Mouse (Mus musculus) hindbrain, embryonic 14.5 days (tissue): ENCODE results near the gene Prkag2. TPM values are rescaled to one million over a fixed set of nuclear protein-coding genes. Genes with fewer than 3 reads are reported as not detected.

Source experiments
- ATAC-seq: fragments of 200-750 bp; cut with Nextera tagmentation; 2 replicates; pipeline ENCODE4 v1.8.0; 2017; ENCODE audit warnings: moderate number of reproducible peaks, mild to moderate bottlenecking, moderate TSS enrichment, moderate library complexity; ENCODE audit not compliant: low FRiP score
- DNase-seq: peaks from one replicate; pipeline ENCODE4 v3.0.0-alpha.2; 2015; ENCODE audit warnings: low spot score
- H3K27ac ChIP-seq: fragments of 300-500 bp; sonication (generic); 2 replicates; pipeline ENCODE4 v1.5.1; 2014; ENCODE audit warnings: mild to moderate bottlenecking, moderate library complexity
- H3K27me3 ChIP-seq: fragments of 300-500 bp; sonication (generic); 2 replicates; pipeline ENCODE4 v1.6.1; 2014; ENCODE audit warnings: mild to moderate bottlenecking, low read length, mixed read lengths; ENCODE audit not compliant: control insufficient read depth, insufficient read depth
- H3K36me3 ChIP-seq: fragments of 300-500 bp; sonication (generic); replicated peaks from 2 replicates; pipeline ENCODE4 v1.6.1; 2014; ENCODE audit not compliant: control insufficient read depth, insufficient read depth
- H3K4me1 ChIP-seq: fragments of 300-500 bp; sonication (generic); replicated peaks from 2 replicates; pipeline ENCODE4 v1.6.1; 2014; ENCODE audit warnings: antibody characterized with exemption, low read length, mixed read lengths; ENCODE audit not compliant: control insufficient read depth, insufficient read depth
- H3K4me2 ChIP-seq: fragments of 300-500 bp; sonication (generic); replicated peaks from 2 replicates; pipeline ENCODE4 v1.6.1; 2014; ENCODE audit warnings: mild to moderate bottlenecking, moderate library complexity
- H3K4me3 ChIP-seq: fragments of 300-500 bp; sonication (generic); replicated peaks from 2 replicates; pipeline ENCODE4 v1.5.1; 2014; ENCODE audit warnings: mild to moderate bottlenecking, low read length
- H3K9ac ChIP-seq: fragments of 300-500 bp; sonication (generic); 2 replicates; pipeline ENCODE4 v1.6.1; 2014
- H3K9me3 ChIP-seq: fragments of 300-500 bp; sonication (generic); 2 replicates; pipeline ENCODE4 v1.6.1; 2016; ENCODE audit warnings: low read length; ENCODE audit not compliant: control insufficient read depth
- WGBS: fragments of 180-500 bp; shearing (Covaris S2); extraction: QIAGEN DNeasy Blood & Tissue Kit; methylation state at CpG from one replicate; pipeline ENCODE4 v1.1.7; 2014; 5-methylcytosine and 5-hydroxymethylcytosine counted together
- polyA plus RNA-seq: library from polyadenylated mRNA; unstranded; fragments of >200 nt; fragmentation: Nextera tagmentation; extraction: Ambion mirVana; gene quantifications from 2 replicates; pipeline ENCODE4 v1.2.1, GENCODE M21; 2014

The Prkag2 gene
- polyA plus RNA-seq, 1 experiment from 2014 or later: 105 TPM

GRCm38 (mm10) chr5:24902835-24903234, 197.6 kb downstream of the Prkag2 start:
- peak; percentile 44; the same call in 1 of the 2 replicates for ATAC-seq
- 28% methylated on average over 4 of the region's 4 CpGs for WGBS
- Histone ChIP-seq H3K4me1 (peaks cover 17% of the 10 kb centered on the region), H3K36me3 (peaks cover 3% of the 10 kb centered on the region; the same call in 1 of the 2 replicates), H3K9ac (no peak overlapping the region), H3K4me3 (no peak overlapping the region), H3K27ac (no peak overlapping the region), H3K27me3 (no peaks in the 10 kb centered on the region), H3K9me3 (no peaks in the 10 kb centered on the region), H3K4me2 (no peak overlapping the region)
- DNase-seq: peak; percentile 56

GRCm38 (mm10) chr5:24895606-24896005, 204.8 kb downstream of the Prkag2 start:
- H3K4me1 ChIP-seq: no peaks in the 10 kb centered on the region
- WGBS: 99% methylated on average over 4 of the region's 4 CpGs
- H3K9ac ChIP-seq: no peak overlapping the region
- ATAC-seq (no peak), DNase-seq (no peak)
- no peaks in the 10 kb centered on the region; the same call in 1 of the 2 replicates for H3K36me3 ChIP-seq
- no peak overlapping the region for H3K4me3 ChIP-seq
- no peak overlapping the region for H3K27ac ChIP-seq
- no peaks in the 10 kb centered on the region for H3K9me3 ChIP-seq
- no peak overlapping the region for H3K4me2 ChIP-seq
- H3K27me3 ChIP-seq: no peaks in the 10 kb centered on the region

GRCm38 (mm10) chr5:24894814-24895213, 205.6 kb downstream of the Prkag2 start:
- Histone ChIP-seq H3K27ac (no peak overlapping the region), H3K9me3 (no peaks in the 10 kb centered on the region), H3K4me2 (no peak overlapping the region), H3K4me1 (no peaks in the 10 kb centered on the region), H3K27me3 (no peaks in the 10 kb centered on the region), H3K9ac (no peak overlapping the region), H3K4me3 (no peak overlapping the region), H3K36me3 (no peaks in the 10 kb centered on the region; the same call in 1 of the 2 replicates)
- ATAC-seq: no peak
- WGBS: 93% methylated on average over 1 of the region's 1 CpGs
- DNase-seq: no peak

- Histone ChIP-seq H3K4me1 (no peaks in the 10 kb centered on the region), H3K27me3 (no peaks in the 10 kb centered on the region), H3K36me3 (peaks cover 13% of the 10 kb centered on the region), H3K9ac (no peak overlapping the region), H3K9me3 (no peaks in the 10 kb centered on the region), H3K4me2 (no peak overlapping the region), H3K27ac (no peak overlapping the region), H3K4me3 (no peak overlapping the region)
- DNase-seq (no peak), ATAC-seq (no peak)
- 93% methylated on average over 11 of the region's 11 CpGs for WGBS
Observed at GRCm38 (mm10) chr5:24892461-24892860, 208.0 kb downstream of the Prkag2 start.

GRCm38 (mm10) chr5:24889860-24890259, 210.6 kb downstream of the Prkag2 start:
- no peak for DNase-seq
- ATAC-seq: no peak
- no peaks in the 10 kb centered on the region for H3K4me1 ChIP-seq
- peaks cover 39% of the 10 kb centered on the region for H3K36me3 ChIP-seq
- H3K9ac ChIP-seq: no peak overlapping the region
- no peak overlapping the region for H3K27ac ChIP-seq
- no peaks in the 10 kb centered on the region for H3K9me3 ChIP-seq
- no peak overlapping the region for H3K4me2 ChIP-seq
- 67% methylated on average over 9 of the region's 9 CpGs for WGBS
- no peak overlapping the region for H3K4me3 ChIP-seq
- no peaks in the 10 kb centered on the region for H3K27me3 ChIP-seq

- no peak for ATAC-seq
- no peak overlapping the region for H3K4me3 ChIP-seq
- H3K27me3 ChIP-seq: no peaks in the 10 kb centered on the region
- no peaks in the 10 kb centered on the region for H3K9me3 ChIP-seq
- no peak overlapping the region for H3K4me2 ChIP-seq
- no peak overlapping the region for H3K9ac ChIP-seq
- no peak for DNase-seq
- 91% methylated on average over 11 of the region's 11 CpGs for WGBS
- peaks cover 43% of the 10 kb centered on the region for H3K36me3 ChIP-seq
- no peak overlapping the region for H3K27ac ChIP-seq
- H3K4me1 ChIP-seq: no peaks in the 10 kb centered on the region
Observed at GRCm38 (mm10) chr5:24888874-24889591, 211.4 kb downstream of the Prkag2 start.

GRCm38 (mm10) chr5:24887271-24887670, 213.2 kb downstream of the Prkag2 start:
- no peaks in the 10 kb centered on the region for H3K9me3 ChIP-seq
- H3K9ac ChIP-seq: no peak overlapping the region
- ATAC-seq (no peak), DNase-seq (no peak)
- H3K4me3 ChIP-seq: no peak overlapping the region
- H3K36me3 ChIP-seq: peaks cover 52% of the 10 kb centered on the region
- 92% methylated on average over 8 of the region's 8 CpGs for WGBS
- no peaks in the 10 kb centered on the region for H3K27me3 ChIP-seq
- no peak overlapping the region for H3K27ac ChIP-seq
- no peaks in the 10 kb centered on the region for H3K4me1 ChIP-seq
- H3K4me2 ChIP-seq: no peak overlapping the region

- Histone ChIP-seq H3K4me1 (no peaks in the 10 kb centered on the region), H3K9ac (no peak overlapping the region), H3K36me3 (peaks cover 62% of the 10 kb centered on the region), H3K9me3 (no peaks in the 10 kb centered on the region), H3K27me3 (no peaks in the 10 kb centered on the region), H3K4me3 (no peak overlapping the region), H3K27ac (no peak overlapping the region), H3K4me2 (no peak overlapping the region)
- DNase-seq (no peak), ATAC-seq (no peak)
- WGBS: 85% methylated on average over 4 of the region's 4 CpGs
Observed at GRCm38 (mm10) chr5:24878713-24879112, 221.7 kb downstream of the Prkag2 start.

GRCm38 (mm10) chr5:24877836-24878624, 222.4 kb downstream of the Prkag2 start:
- H3K9me3 ChIP-seq: no peaks in the 10 kb centered on the region
- DNase-seq (no peak), ATAC-seq (no peak)
- H3K27ac ChIP-seq: no peak overlapping the region
- H3K4me2 ChIP-seq: no peak overlapping the region
- no peaks in the 10 kb centered on the region for H3K4me1 ChIP-seq
- H3K9ac ChIP-seq: no peak overlapping the region
- no peak overlapping the region for H3K4me3 ChIP-seq
- 85% methylated on average over 11 of the region's 11 CpGs for WGBS
- peaks cover 62% of the 10 kb centered on the region for H3K36me3 ChIP-seq
- H3K27me3 ChIP-seq: no peaks in the 10 kb centered on the region
